Mouse (Mus musculus): Measurements from ENCODE around the gene Ces2c. TPM values are rescaled to one million over a fixed set of nuclear protein-coding genes. Genes with fewer than 3 reads are reported as not detected.

Ces2c gene
- polyA plus RNA-seq (2011; ENCODE audit: insufficient read depth, insufficient read length, low read depth, missing spikeins), result not detected in 2 replicates

DNA sequence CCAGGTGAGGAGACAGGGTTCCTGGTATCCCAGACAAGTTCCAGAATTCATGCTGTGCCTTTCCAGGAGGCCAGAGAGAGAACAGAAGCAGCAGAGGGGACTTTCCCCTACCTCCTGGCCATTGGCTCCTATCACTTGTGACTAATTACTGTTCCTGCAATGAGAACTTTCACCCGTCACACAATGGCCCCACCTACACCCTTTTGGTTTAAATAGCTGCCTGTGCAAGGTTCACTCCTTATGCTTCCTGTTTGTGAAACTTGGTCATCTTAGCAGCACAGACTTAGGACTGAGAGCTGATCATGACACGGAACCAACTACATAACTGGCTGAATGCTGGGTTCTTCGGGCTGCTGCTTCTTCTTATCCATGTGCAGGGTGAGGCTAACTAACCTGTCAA lies at the start of gene Ces2c:
Gene Ces2c (plus strand): TSS at position 238 of the 400 bp plus-strand sequence.
- no peak within 1 kb of the TSS for H3K27ac ChIP-seq (ENCODE audit: insufficient read depth, low read length)
- H3K27me3 ChIP-seq (ENCODE audit: control insufficient read depth, insufficient read depth, low read length, poor library complexity, severe bottlenecking), result no peaks in the 10 kb centered on the region
- H3K4me3 ChIP-seq (ENCODE audit: low read depth, low read length), result no peak within 1 kb of the TSS
- H3K4me1 ChIP-seq (ENCODE audit: control insufficient read depth, insufficient read depth, low read length), result no peaks in the 10 kb centered on the region
- no peak for TF ChIP-seq POLR2A (IDR thresholded peaks at IDR 0.05; ENCODE audit: insufficient read depth, low read length)
- no peak for TF ChIP-seq EP300 (IDR thresholded peaks at IDR 0.05; ENCODE audit: insufficient read depth, low read depth, low read length)
- no peak for TF ChIP-seq CTCF (IDR thresholded peaks at IDR 0.05; ENCODE audit: low read depth, low read length)
- no peaks in the 10 kb centered on the region for H3K36me3 ChIP-seq (ENCODE audit: control insufficient read depth, insufficient read depth, low read length, poor library complexity, severe bottlenecking)
- H3K9me3 ChIP-seq (replicated peaks; ENCODE audit: control insufficient read depth, insufficient read depth, low read length, poor library complexity, severe bottlenecking), result no peaks in the 10 kb centered on the region
- no peak within 1 kb of the TSS for H3K9ac ChIP-seq (ENCODE audit: low read depth, poor library complexity, severe bottlenecking)

DNA sequence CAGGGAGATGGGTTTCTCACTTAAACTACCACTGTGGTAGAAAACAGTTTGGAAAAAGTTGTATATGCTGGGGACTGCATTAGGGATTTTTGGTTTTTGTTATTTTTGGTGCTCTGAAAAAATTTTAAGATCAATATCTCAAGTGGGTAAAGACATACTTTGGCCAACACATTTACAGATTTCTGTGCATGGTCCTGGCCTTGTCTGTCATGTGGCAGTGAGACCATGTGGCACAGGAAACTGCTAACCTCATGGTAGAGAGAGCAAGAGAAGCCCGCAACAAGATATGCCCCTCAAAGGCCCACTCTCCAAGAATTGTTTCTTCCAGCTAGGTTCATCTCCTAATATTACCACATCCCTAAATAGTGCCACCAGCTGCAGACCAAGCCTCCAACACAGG lies 47.5 kb upstream of the Ces2c start:
- no peak overlapping the region for H3K9ac ChIP-seq (ENCODE audit: low read depth, poor library complexity, severe bottlenecking)
- no peak overlapping the region for H3K4me3 ChIP-seq (ENCODE audit: low read depth, low read length)
- TF ChIP-seq EP300 (IDR thresholded peaks at IDR 0.05; ENCODE audit: insufficient read depth, low read depth, low read length), result no peak
- TF ChIP-seq CTCF (IDR thresholded peaks at IDR 0.05; ENCODE audit: low read depth, low read length), result no peak
- no peaks in the 10 kb centered on the region for H3K9me3 ChIP-seq (replicated peaks; ENCODE audit: control insufficient read depth, insufficient read depth, low read length, poor library complexity, severe bottlenecking)
- no peaks in the 10 kb centered on the region for H3K36me3 ChIP-seq (ENCODE audit: control insufficient read depth, insufficient read depth, low read length, poor library complexity, severe bottlenecking)
- H3K27me3 ChIP-seq (ENCODE audit: control insufficient read depth, insufficient read depth, low read length, poor library complexity, severe bottlenecking), result no peaks in the 10 kb centered on the region
- H3K27ac ChIP-seq (ENCODE audit: insufficient read depth, low read length), result no peak overlapping the region
- no peaks in the 10 kb centered on the region for H3K4me1 ChIP-seq (ENCODE audit: control insufficient read depth, insufficient read depth, low read length)

DNA sequence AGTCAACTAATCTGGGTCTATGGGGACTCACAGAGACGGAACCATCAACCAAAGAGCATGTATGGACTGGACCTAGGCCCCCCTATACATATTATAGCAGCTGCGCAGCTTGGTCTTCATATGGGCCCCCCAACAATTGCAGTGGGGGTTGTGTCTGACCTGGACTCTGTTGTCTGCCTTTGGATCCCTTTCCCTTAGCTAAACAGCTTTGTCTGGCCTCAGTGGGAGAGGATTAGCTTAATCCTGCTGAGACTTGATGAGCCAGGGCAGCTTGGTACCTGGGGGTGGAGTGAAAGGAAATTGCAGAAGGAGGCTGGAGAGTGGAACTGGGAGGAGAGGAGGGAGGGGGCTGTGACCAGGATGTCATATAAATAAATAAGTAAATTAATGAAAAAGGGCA lies 40.7 kb upstream of the Ces2c start:
- Histone ChIP-seq H3K27ac (ENCODE audit: insufficient read depth, low read length) (no peak overlapping the region), H3K4me1 (ENCODE audit: control insufficient read depth, insufficient read depth, low read length) (no peaks in the 10 kb centered on the region), H3K9ac (ENCODE audit: low read depth, poor library complexity, severe bottlenecking) (no peak overlapping the region), H3K36me3 (ENCODE audit: control insufficient read depth, insufficient read depth, low read length, poor library complexity, severe bottlenecking) (no peaks in the 10 kb centered on the region), H3K9me3 (replicated peaks; ENCODE audit: control insufficient read depth, insufficient read depth, low read length, poor library complexity, severe bottlenecking) (no peaks in the 10 kb centered on the region), H3K27me3 (ENCODE audit: control insufficient read depth, insufficient read depth, low read length, poor library complexity, severe bottlenecking) (no peaks in the 10 kb centered on the region), H3K4me3 (ENCODE audit: low read depth, low read length) (no peak overlapping the region)
- no peak for TF ChIP-seq EP300 (IDR thresholded peaks at IDR 0.05; ENCODE audit: insufficient read depth, low read depth, low read length)
- no peak for TF ChIP-seq CTCF (IDR thresholded peaks at IDR 0.05; ENCODE audit: low read depth, low read length)
- TF ChIP-seq POLR2A (IDR thresholded peaks at IDR 0.05; ENCODE audit: insufficient read depth, low read length), result no peak

DNA sequence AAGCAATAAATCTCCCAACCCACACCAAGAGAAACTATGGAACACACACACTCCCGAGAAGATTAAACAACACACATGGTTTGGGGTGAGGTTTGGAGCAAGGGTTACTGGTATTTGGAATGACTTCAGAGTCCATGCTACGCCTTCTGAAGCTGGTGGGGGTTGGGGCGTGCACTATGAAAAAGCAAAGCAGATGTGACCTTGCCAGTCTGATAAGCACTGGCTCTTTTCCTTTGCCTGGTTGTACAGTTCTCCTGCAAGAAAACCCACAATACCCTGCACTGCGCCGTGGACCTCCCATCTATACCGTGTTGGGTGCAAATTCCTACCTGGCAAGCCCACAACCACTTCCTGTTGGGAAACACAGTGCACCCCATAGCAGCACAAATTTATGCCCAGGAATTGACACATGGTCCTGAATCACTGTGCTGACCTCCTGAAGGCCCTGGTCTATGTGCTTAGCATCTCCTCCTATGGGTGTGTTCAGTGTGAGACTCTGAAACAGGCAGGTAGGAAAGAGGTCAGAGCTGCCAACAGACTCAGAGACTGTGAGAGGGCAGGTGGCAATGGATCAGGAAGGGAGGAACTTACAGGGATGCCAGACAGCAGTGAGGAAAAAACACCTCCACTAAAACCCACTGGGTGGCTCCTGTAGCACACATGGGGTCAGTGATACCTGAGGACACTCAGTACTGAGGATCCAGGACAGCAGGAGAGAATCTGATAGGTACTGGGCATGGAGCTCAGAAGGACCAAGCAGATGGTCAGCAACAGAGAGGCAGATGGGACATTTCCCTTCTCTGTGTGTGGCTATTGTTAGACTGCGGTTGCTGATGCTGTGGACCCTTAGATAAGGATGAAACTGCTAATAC lies 38.1 kb upstream of the Ces2c start:
- Histone ChIP-seq H3K9me3 (replicated peaks; ENCODE audit: control insufficient read depth, insufficient read depth, low read length, poor library complexity, severe bottlenecking) (no peaks in the 10 kb centered on the region), H3K4me1 (ENCODE audit: control insufficient read depth, insufficient read depth, low read length) (no peaks in the 10 kb centered on the region), H3K27me3 (ENCODE audit: control insufficient read depth, insufficient read depth, low read length, poor library complexity, severe bottlenecking) (no peaks in the 10 kb centered on the region), H3K4me3 (ENCODE audit: low read depth, low read length) (no peak overlapping the region), H3K9ac (ENCODE audit: low read depth, poor library complexity, severe bottlenecking) (no peak overlapping the region), H3K27ac (ENCODE audit: insufficient read depth, low read length) (no peak overlapping the region), H3K36me3 (ENCODE audit: control insufficient read depth, insufficient read depth, low read length, poor library complexity, severe bottlenecking) (no peaks in the 10 kb centered on the region)
- TF ChIP-seq CTCF (IDR thresholded peaks at IDR 0.05; ENCODE audit: low read depth, low read length) (no peak), EP300 (IDR thresholded peaks at IDR 0.05; ENCODE audit: insufficient read depth, low read depth, low read length) (no peak), POLR2A (IDR thresholded peaks at IDR 0.05; ENCODE audit: insufficient read depth, low read length) (no peak)

DNA sequence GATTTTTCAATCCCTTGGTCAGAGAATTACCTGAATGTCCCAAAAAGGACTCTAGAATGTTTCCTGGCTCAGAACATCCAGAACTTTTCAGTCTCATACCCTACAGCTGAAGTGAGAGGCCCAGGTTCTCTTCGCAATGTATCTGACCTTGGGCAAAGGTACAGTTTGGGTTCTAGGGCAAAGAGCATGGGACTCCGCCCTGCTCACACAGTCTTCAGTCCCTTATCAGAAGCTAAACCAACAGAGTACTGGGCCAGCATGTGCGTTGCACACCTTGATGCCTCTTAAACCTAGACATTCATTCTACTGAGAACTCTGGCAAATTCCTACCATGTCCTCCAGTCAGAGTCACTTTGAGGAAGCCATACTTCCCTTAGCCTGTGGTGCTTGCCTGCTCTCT lies 37.4 kb upstream of the Ces2c start:
- no peaks in the 10 kb centered on the region for H3K9me3 ChIP-seq (replicated peaks; ENCODE audit: control insufficient read depth, insufficient read depth, low read length, poor library complexity, severe bottlenecking)
- TF ChIP-seq POLR2A (IDR thresholded peaks at IDR 0.05; ENCODE audit: insufficient read depth, low read length) (no peak), EP300 (IDR thresholded peaks at IDR 0.05; ENCODE audit: insufficient read depth, low read depth, low read length) (no peak), CTCF (IDR thresholded peaks at IDR 0.05; ENCODE audit: low read depth, low read length) (no peak)
- H3K4me3 ChIP-seq (ENCODE audit: low read depth, low read length), result no peak overlapping the region
- H3K4me1 ChIP-seq (ENCODE audit: control insufficient read depth, insufficient read depth, low read length), result no peaks in the 10 kb centered on the region
- H3K9ac ChIP-seq (ENCODE audit: low read depth, poor library complexity, severe bottlenecking), result no peak overlapping the region
- no peaks in the 10 kb centered on the region for H3K27me3 ChIP-seq (ENCODE audit: control insufficient read depth, insufficient read depth, low read length, poor library complexity, severe bottlenecking)
- no peaks in the 10 kb centered on the region for H3K36me3 ChIP-seq (ENCODE audit: control insufficient read depth, insufficient read depth, low read length, poor library complexity, severe bottlenecking)
- H3K27ac ChIP-seq (ENCODE audit: insufficient read depth, low read length), result no peak overlapping the region

DNA sequence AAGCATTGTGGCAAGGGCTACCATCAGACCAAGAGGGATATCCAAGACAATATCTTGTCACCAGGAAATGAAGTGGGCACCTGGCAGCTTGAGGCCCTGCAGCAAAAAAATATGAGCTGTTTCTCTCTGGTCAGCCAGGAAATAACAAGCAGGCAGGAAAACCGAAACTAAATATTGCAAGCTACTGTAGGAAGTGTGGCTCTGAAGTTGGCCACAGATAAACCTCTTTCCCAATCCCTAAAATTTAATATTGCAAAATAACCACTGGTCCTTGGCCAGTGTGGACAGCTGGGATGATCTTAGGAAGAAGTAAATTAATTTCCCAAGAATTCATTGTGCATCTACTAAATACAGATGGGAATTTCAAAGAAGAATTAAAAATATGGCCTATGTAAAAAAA lies 20.0 kb upstream of the Ces2c start:
- peaks cover 6% of the 10 kb centered on the region; the same call in 1 of the 2 replicates for H3K9me3 ChIP-seq (replicated peaks; ENCODE audit: control insufficient read depth, insufficient read depth, low read length, poor library complexity, severe bottlenecking)
- peaks cover 3% of the 10 kb centered on the region; the same call in 1 of the 2 replicates for H3K27me3 ChIP-seq (ENCODE audit: control insufficient read depth, insufficient read depth, low read length, poor library complexity, severe bottlenecking)
- no peak overlapping the region for H3K9ac ChIP-seq (ENCODE audit: low read depth, poor library complexity, severe bottlenecking)
- H3K4me3 ChIP-seq (ENCODE audit: low read depth, low read length), result no peak overlapping the region
- H3K36me3 ChIP-seq (ENCODE audit: control insufficient read depth, insufficient read depth, low read length, poor library complexity, severe bottlenecking), result no peaks in the 10 kb centered on the region
- TF ChIP-seq EP300 (IDR thresholded peaks at IDR 0.05; ENCODE audit: insufficient read depth, low read depth, low read length), result no peak
- no peak for TF ChIP-seq POLR2A (IDR thresholded peaks at IDR 0.05; ENCODE audit: insufficient read depth, low read length)
- no peak for TF ChIP-seq CTCF (IDR thresholded peaks at IDR 0.05; ENCODE audit: low read depth, low read length)
- H3K27ac ChIP-seq (ENCODE audit: insufficient read depth, low read length), result no peak overlapping the region
- H3K4me1 ChIP-seq (ENCODE audit: control insufficient read depth, insufficient read depth, low read length), result no peaks in the 10 kb centered on the region
